Mouse (Mus musculus): ENCODE data around the gene Ppia. TPM values are rescaled to one million over a fixed set of nuclear protein-coding genes. Genes with fewer than 3 reads are reported as not detected.

The Ppia gene
- polyA plus RNA-seq, 1 experiment from 2014 or later = 6,047 TPM

GRCm38 (mm10) chr11:6398141-6398540 lies 17.1 kb upstream of the Ppia start:
- H3K4me3 ChIP-seq (ENCODE audit: low read length) = no peak overlapping the region
- H3K4me1 ChIP-seq (ENCODE audit: control insufficient read depth, insufficient read depth, low read length) = no peaks in the 10 kb centered on the region
- H3K27ac ChIP-seq (ENCODE audit: low read depth, low read length) = no peak overlapping the region
- WGBS = 96% methylated on average over 10 of the region's 10 CpGs
- ATAC-seq (ENCODE audit: low FRiP score, low TSS enrichment) = no peak
- no peaks in the 10 kb centered on the region for H3K27me3 ChIP-seq (ENCODE audit: control insufficient read depth, insufficient read depth, low read length)
- peaks cover 84% of the 10 kb centered on the region for H3K36me3 ChIP-seq (ENCODE audit: control insufficient read depth, insufficient read depth, low read length)
- no peak overlapping the region for H3K4me2 ChIP-seq (replicated peaks; ENCODE audit: low read depth, low read length)
- H3K9ac ChIP-seq (ENCODE audit: low read depth, low read length) = no peak overlapping the region
- no peaks in the 10 kb centered on the region for H3K9me3 ChIP-seq (ENCODE audit: control insufficient read depth, low read length)

GRCm38 (mm10) chr11:6402515-6403510 lies 12.4 kb upstream of the Ppia start:
- Histone ChIP-seq H3K36me3 (ENCODE audit: control insufficient read depth, insufficient read depth, low read length) (peaks cover 78% of the 10 kb centered on the region), H3K27ac (ENCODE audit: low read depth, low read length) (no peak overlapping the region), H3K27me3 (ENCODE audit: control insufficient read depth, insufficient read depth, low read length) (no peaks in the 10 kb centered on the region), H3K4me1 (ENCODE audit: control insufficient read depth, insufficient read depth, low read length) (peaks cover 21% of the 10 kb centered on the region), H3K4me2 (replicated peaks; ENCODE audit: low read depth, low read length) (no peak overlapping the region), H3K4me3 (ENCODE audit: low read length) (no peak overlapping the region), H3K9me3 (ENCODE audit: control insufficient read depth, low read length) (no peaks in the 10 kb centered on the region), H3K9ac (ENCODE audit: low read depth, low read length) (no peak overlapping the region)
- ATAC-seq (ENCODE audit: low FRiP score, low TSS enrichment) = no peak
- 90% methylated on average over 19 of the region's 19 CpGs for WGBS

- Histone ChIP-seq H3K9me3 (ENCODE audit: control insufficient read depth, low read length) (no peaks in the 10 kb centered on the region), H3K27me3 (ENCODE audit: control insufficient read depth, insufficient read depth, low read length) (no peaks in the 10 kb centered on the region), H3K27ac (ENCODE audit: low read depth, low read length) (no peak overlapping the region), H3K9ac (ENCODE audit: low read depth, low read length) (no peak overlapping the region), H3K36me3 (ENCODE audit: control insufficient read depth, insufficient read depth, low read length) (peaks cover 68% of the 10 kb centered on the region), H3K4me3 (ENCODE audit: low read length) (no peak overlapping the region), H3K4me1 (ENCODE audit: control insufficient read depth, insufficient read depth, low read length) (peaks cover 21% of the 10 kb centered on the region), H3K4me2 (replicated peaks; ENCODE audit: low read depth, low read length) (no peak overlapping the region)
- no peak for ATAC-seq (ENCODE audit: low FRiP score, low TSS enrichment)
- 90% methylated on average over 5 of the region's 5 CpGs for WGBS
These were observed 11.3 kb upstream of the Ppia start for GRCm38 (mm10) chr11:6403830-6404405.

DNA sequence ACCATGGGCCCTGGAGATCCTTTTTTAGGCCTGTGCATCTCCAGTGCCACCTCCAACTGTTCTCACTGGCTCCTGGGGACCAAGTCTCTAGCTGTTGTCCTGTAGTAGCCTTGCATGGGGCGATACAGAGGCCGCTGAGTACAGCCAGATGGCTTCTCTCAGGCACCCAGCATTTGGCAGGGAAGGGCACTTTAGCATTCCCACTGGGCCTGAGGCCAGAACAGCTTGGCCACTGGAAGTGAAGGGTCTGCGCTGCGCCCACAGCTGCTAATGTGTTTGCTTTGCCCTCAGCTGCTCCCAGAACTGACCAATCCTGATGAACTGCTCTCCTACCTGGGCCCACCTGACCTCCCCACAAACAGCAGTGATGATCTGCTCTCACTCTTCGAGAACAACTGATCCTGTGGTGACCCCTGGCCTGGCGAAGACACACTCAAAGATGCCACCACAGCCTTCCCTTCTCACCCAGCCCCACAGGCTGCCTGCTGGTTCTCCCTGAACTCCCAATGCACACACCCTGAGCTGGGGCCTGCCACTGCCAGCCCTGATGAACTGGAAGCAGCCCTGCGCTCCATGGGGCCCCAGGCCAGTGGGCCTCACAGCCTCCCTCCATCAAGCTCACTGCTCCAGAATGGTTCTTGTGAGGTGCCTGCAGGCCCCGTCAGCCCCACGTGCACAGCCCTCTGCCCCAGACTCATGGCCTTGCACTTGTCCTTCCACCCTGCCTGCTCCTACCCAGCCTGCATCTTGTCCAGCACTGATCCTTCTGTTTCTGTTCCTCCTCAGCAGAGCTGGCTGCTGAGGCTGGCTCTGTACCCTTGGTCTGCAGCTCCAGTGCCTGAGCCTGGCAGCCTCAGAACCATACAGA lies 10.3 kb upstream of the Ppia start:
- H3K9me3 ChIP-seq (ENCODE audit: control insufficient read depth, low read length) = no peaks in the 10 kb centered on the region
- 0 out of 2 replicates have a peak, but pooled peaks have one; percentile 5 for ATAC-seq (ENCODE audit: low FRiP score, low TSS enrichment)
- peaks cover 58% of the 10 kb centered on the region for H3K36me3 ChIP-seq (ENCODE audit: control insufficient read depth, insufficient read depth, low read length)
- no peak overlapping the region for H3K4me2 ChIP-seq (replicated peaks; ENCODE audit: low read depth, low read length)
- H3K4me3 ChIP-seq (ENCODE audit: low read length) = no peak overlapping the region
- WGBS = 76% methylated on average over 9 of the region's 9 CpGs
- peak overlapping the region; percentile 86; the same call in 1 of the 2 replicates for H3K27ac ChIP-seq (ENCODE audit: low read depth, low read length)
- no peaks in the 10 kb centered on the region for H3K27me3 ChIP-seq (ENCODE audit: control insufficient read depth, insufficient read depth, low read length)
- peaks cover 21% of the 10 kb centered on the region for H3K4me1 ChIP-seq (ENCODE audit: control insufficient read depth, insufficient read depth, low read length)
- peak overlapping the region; percentile 44 for H3K9ac ChIP-seq (ENCODE audit: low read depth, low read length)

DNA sequence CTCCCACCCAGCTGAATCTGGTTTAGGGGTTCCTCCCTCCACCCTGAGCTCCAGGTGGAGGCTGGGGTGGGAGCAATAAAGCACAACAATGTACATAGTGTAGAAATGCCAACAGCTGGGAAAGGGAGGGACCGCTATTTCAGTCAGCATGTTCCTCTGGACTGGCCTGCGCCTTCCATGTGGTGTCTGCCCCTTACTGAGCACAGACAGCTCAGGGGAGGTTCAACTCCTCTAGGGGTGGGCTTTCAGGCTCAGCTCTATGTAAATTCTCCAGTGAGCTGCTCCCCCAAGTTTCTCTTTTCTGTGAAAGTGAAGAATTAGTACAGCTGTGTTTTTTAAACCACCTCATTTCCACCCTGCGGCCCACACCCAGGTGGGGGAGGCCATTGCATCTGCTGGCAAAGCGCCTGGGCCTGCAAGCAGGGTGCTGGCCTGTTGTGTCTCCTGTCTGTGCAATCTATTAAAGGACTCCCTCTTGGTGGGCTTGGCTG lies 9.6 kb upstream of the Ppia start:
- Histone ChIP-seq H3K27me3 (ENCODE audit: control insufficient read depth, insufficient read depth, low read length) (no peaks in the 10 kb centered on the region), H3K9ac (ENCODE audit: low read depth, low read length) (peak overlapping the region; percentile 44), H3K27ac (ENCODE audit: low read depth, low read length) (peak overlapping the region; percentile 86), H3K4me2 (replicated peaks; ENCODE audit: low read depth, low read length) (no peak overlapping the region), H3K4me1 (ENCODE audit: control insufficient read depth, insufficient read depth, low read length) (peaks cover 21% of the 10 kb centered on the region), H3K9me3 (ENCODE audit: control insufficient read depth, low read length) (no peaks in the 10 kb centered on the region), H3K36me3 (ENCODE audit: control insufficient read depth, insufficient read depth, low read length) (peaks cover 52% of the 10 kb centered on the region), H3K4me3 (ENCODE audit: low read length) (no peak overlapping the region)
- WGBS = 54% methylated on average over 4 of the region's 4 CpGs
- peak; percentile 52 for ATAC-seq (ENCODE audit: low FRiP score, low TSS enrichment)

GRCm38 (mm10) chr11:6406251-6407161 lies 8.7 kb upstream of the Ppia start:
- no peak overlapping the region for H3K4me3 ChIP-seq (ENCODE audit: low read length)
- WGBS = 22% methylated on average over 14 of the region's 14 CpGs
- H3K36me3 ChIP-seq (ENCODE audit: control insufficient read depth, insufficient read depth, low read length) = peaks cover 43% of the 10 kb centered on the region
- no peaks in the 10 kb centered on the region for H3K27me3 ChIP-seq (ENCODE audit: control insufficient read depth, insufficient read depth, low read length)
- H3K9ac ChIP-seq (ENCODE audit: low read depth, low read length) = peak overlapping the region; percentile 18; the same call in 1 of the 2 replicates
- H3K4me1 ChIP-seq (ENCODE audit: control insufficient read depth, insufficient read depth, low read length) = peaks cover 21% of the 10 kb centered on the region
- H3K27ac ChIP-seq (ENCODE audit: low read depth, low read length) = peak overlapping the region; percentile 86
- peak; percentile 74 for ATAC-seq (ENCODE audit: low FRiP score, low TSS enrichment)
- H3K9me3 ChIP-seq (ENCODE audit: control insufficient read depth, low read length) = no peaks in the 10 kb centered on the region
- H3K4me2 ChIP-seq (replicated peaks; ENCODE audit: low read depth, low read length) = no peak overlapping the region; the same call in 1 of the 2 replicates

- no peaks in the 10 kb centered on the region for H3K9me3 ChIP-seq (ENCODE audit: control insufficient read depth, low read length)
- H3K27ac ChIP-seq (ENCODE audit: low read depth, low read length) = no peak overlapping the region; the same call in 1 of the 2 replicates
- WGBS = 69% methylated on average over 3 of the region's 3 CpGs
These were observed 8.1 kb upstream of the Ppia start for GRCm38 (mm10) chr11:6407162-6407621.

More at GRCm38 (mm10) chr11:6407162-6407621, 8.1 kb upstream of the Ppia start:
- Histone ChIP-seq H3K27me3 (ENCODE audit: control insufficient read depth, insufficient read depth, low read length) (no peaks in the 10 kb centered on the region), H3K4me2 (replicated peaks; ENCODE audit: low read depth, low read length) (no peak overlapping the region), H3K4me1 (ENCODE audit: control insufficient read depth, insufficient read depth, low read length) (peaks cover 21% of the 10 kb centered on the region), H3K9ac (ENCODE audit: low read depth, low read length) (no peak overlapping the region), H3K4me3 (ENCODE audit: low read length) (no peak overlapping the region), H3K36me3 (ENCODE audit: control insufficient read depth, insufficient read depth, low read length) (peaks cover 36% of the 10 kb centered on the region)
- no peak for ATAC-seq (ENCODE audit: low FRiP score, low TSS enrichment)
